Mouse (Mus musculus) gastrocnemius, adult 8-10 months (tissue): ENCODE results near the gene Lamb3. TPM values are rescaled to one million over a fixed set of nuclear protein-coding genes. Genes with fewer than 3 reads are reported as not detected.
"Not testable (repeated sequence)": the region's sequence is repeated elsewhere in the genome, so short reads cannot be mapped to it uniquely, and the experiment has no call there.

Source experiments
- DNase-seq, 2 experiments: peaks; one replicate each; pipeline ENCODE4 v3.0.0; 2022; ENCODE audit warnings: low spot score in 2 of 2
- total RNA-seq, 4 experiments: library from RNA; stranded (reverse); gene quantifications; 2 replicates each; pipeline ENCODE4 v1.2.4; 2022

Gene Lamb3
- total RNA-seq, 4 experiments from 2014 or later, result 2.1 to 5.0 (median 2.5) TPM

- no peak for DNase-seq
These were observed 67.0 kb downstream of the Lamb3 start for GRCm38 (mm10) chr1:193274407-193275071.

GRCm38 (mm10) chr1:193278414-193279045 is 71.0 kb downstream of the Lamb3 start:
- peak; percentile 63 to 71 for DNase-seq

GRCm38 (mm10) chr1:193279492-193279891 is 72.0 kb downstream of the Lamb3 start:
- no peak for DNase-seq

GRCm38 (mm10) chr1:193281344-193281743 is 73.8 kb downstream of the Lamb3 start:
- DNase-seq, result no peak

GRCm38 (mm10) chr1:193284228-193284779 is 76.8 kb downstream of the Lamb3 start:
- DNase-seq, result no peak

- not testable (repeated sequence) for DNase-seq
These were observed 78.3 kb downstream of the Lamb3 start for GRCm38 (mm10) chr1:193285766-193286325.

GRCm38 (mm10) chr1:193287578-193287977 is 80.1 kb downstream of the Lamb3 start:
- no peak for DNase-seq

GRCm38 (mm10) chr1:193289076-193289475 is 81.6 kb downstream of the Lamb3 start:
- DNase-seq, result no peak

- no peak for DNase-seq
These were observed 82.4 kb downstream of the Lamb3 start for GRCm38 (mm10) chr1:193289914-193290313.

- no peak for DNase-seq
These were observed 83.2 kb downstream of the Lamb3 start for GRCm38 (mm10) chr1:193290686-193291085.

GRCm38 (mm10) chr1:193293039-193293438 is 85.5 kb downstream of the Lamb3 start:
- DNase-seq, result no peak

- DNase-seq, result no peak
These were observed 86.4 kb downstream of the Lamb3 start for GRCm38 (mm10) chr1:193293926-193294325.

GRCm38 (mm10) chr1:193295920-193296319 is 88.4 kb downstream of the Lamb3 start:
- no peak for DNase-seq

GRCm38 (mm10) chr1:193298141-193298765 is 90.8 kb downstream of the Lamb3 start:
- DNase-seq, result no peak

- no peak for DNase-seq
These were observed 92.5 kb downstream of the Lamb3 start for GRCm38 (mm10) chr1:193299995-193300394.

GRCm38 (mm10) chr1:193301216-193302092 is 94.0 kb downstream of the Lamb3 start:
- no peak for DNase-seq

GRCm38 (mm10) chr1:193302093-193302405 is 94.5 kb downstream of the Lamb3 start:
- no peak for DNase-seq

GRCm38 (mm10) chr1:193303096-193303495 is 95.6 kb downstream of the Lamb3 start:
- DNase-seq, result no peak

GRCm38 (mm10) chr1:193305386-193305785 is 97.9 kb downstream of the Lamb3 start:
- DNase-seq, result no peak

GRCm38 (mm10) chr1:193306832-193307231 is 99.3 kb downstream of the Lamb3 start:
- DNase-seq, result no peak
